Mouse (Mus musculus) forebrain, embryonic 14.5 days (tissue): ENCODE measurements at regions not wholly inside any gene's neighbourhood (a gene's known extent, or its start where the extent isn't known, plus 50 kb on each side); places are given as distances from the start of the nearest gene placed in this dataset.

ENCODE experiments used
- ATAC-seq: fragments of 200-750 bp; cut with Nextera tagmentation; 2 replicates; pipeline ENCODE4 v1.8.0; 2017; ENCODE audit warnings: mild to moderate bottlenecking, moderate library complexity
- DNase-seq: peaks from one replicate; pipeline ENCODE4 v3.0.0-alpha.2; 2015; ENCODE audit warnings: low spot score
- H3K27ac ChIP-seq: fragments of 300-500 bp; sonication (generic); 2 replicates; pipeline ENCODE4 v1.5.1; 2014; ENCODE audit warnings: low read depth, mild to moderate bottlenecking, control low read depth, low read length, moderate library complexity
- H3K27me3 ChIP-seq: fragments of 300-500 bp; sonication (generic); replicated peaks from 2 replicates; pipeline ENCODE4 v1.6.1; 2014; ENCODE audit warnings: low read length, control low read depth, mixed read lengths; ENCODE audit not compliant: control insufficient read depth, insufficient read depth
- H3K36me3 ChIP-seq: fragments of 300-500 bp; sonication (generic); 2 replicates; pipeline ENCODE4 v1.6.1; 2014; ENCODE audit warnings: low read length, control low read depth; ENCODE audit not compliant: control insufficient read depth, insufficient read depth
- H3K4me1 ChIP-seq: fragments of 300-500 bp; sonication (generic); 2 replicates; pipeline ENCODE4 v1.6.1; 2014; ENCODE audit warnings: antibody characterized with exemption, low read length, control low read depth; ENCODE audit not compliant: control insufficient read depth, insufficient read depth
- H3K4me2 ChIP-seq: fragments of 300-500 bp; sonication (generic); 2 replicates; pipeline ENCODE4 v1.6.1; 2014; ENCODE audit warnings: mild to moderate bottlenecking, control low read depth, low read length
- H3K4me3 ChIP-seq: fragments of 300-500 bp; sonication (generic); 2 replicates; pipeline ENCODE4 v1.5.1; 2014; ENCODE audit warnings: low read depth, low read length, control low read depth
- H3K9ac ChIP-seq: fragments of 300-500 bp; sonication (generic); 2 replicates; pipeline ENCODE4 v1.6.1; 2014; ENCODE audit warnings: mild to moderate bottlenecking, low read length, control low read depth, moderate library complexity
- H3K9me3 ChIP-seq: fragments of 300-500 bp; sonication (generic); replicated peaks from 2 replicates; pipeline ENCODE4 v1.6.1; 2016; ENCODE audit warnings: low read length, control low read depth, mixed read lengths; ENCODE audit not compliant: control insufficient read depth
- WGBS: fragments of 180-500 bp; shearing (Covaris S2); extraction: QIAGEN DNeasy Blood & Tissue Kit; methylation state at CpG from one replicate; pipeline ENCODE4 v1.1.7; 2014; 5-methylcytosine and 5-hydroxymethylcytosine counted together

- H3K36me3 ChIP-seq: no peaks in the 10 kb centered on the region
- H3K4me2 ChIP-seq: no peak overlapping the region
- ATAC-seq: no peak
- WGBS: 92% methylated on average over 6 of the region's 6 CpGs
- H3K4me1 ChIP-seq: no peaks in the 10 kb centered on the region
- no peak overlapping the region for H3K4me3 ChIP-seq
- no peaks in the 10 kb centered on the region for H3K27me3 ChIP-seq
- H3K9me3 ChIP-seq: no peaks in the 10 kb centered on the region
- no peak overlapping the region for H3K9ac ChIP-seq
- no peak overlapping the region for H3K27ac ChIP-seq
- DNase-seq: no peak
These were observed 232.3 kb upstream of the Gm5148 start for GRCm38 (mm10) chr3:37956543-37956942.

- WGBS: 65% methylated on average over 3 of the region's 3 CpGs
- no peak overlapping the region for H3K9ac ChIP-seq
- H3K4me2 ChIP-seq: no peak overlapping the region
- ATAC-seq: no peak
- H3K27ac ChIP-seq: no peak overlapping the region
- H3K36me3 ChIP-seq: no peaks in the 10 kb centered on the region
- no peak for DNase-seq
- no peaks in the 10 kb centered on the region for H3K4me1 ChIP-seq
- H3K27me3 ChIP-seq: no peaks in the 10 kb centered on the region
- H3K4me3 ChIP-seq: no peak overlapping the region
- H3K9me3 ChIP-seq: no peaks in the 10 kb centered on the region
These were observed 228.6 kb upstream of the Gm5148 start for GRCm38 (mm10) chr3:37952891-37953290.

- no peak overlapping the region for H3K4me2 ChIP-seq
- no peaks in the 10 kb centered on the region for H3K9me3 ChIP-seq
- no peak overlapping the region for H3K9ac ChIP-seq
- H3K4me3 ChIP-seq: no peak overlapping the region
- ATAC-seq (no peak), DNase-seq (no peak)
- no peaks in the 10 kb centered on the region for H3K27me3 ChIP-seq
- no peak overlapping the region for H3K27ac ChIP-seq
- no peaks in the 10 kb centered on the region for H3K4me1 ChIP-seq
- no peaks in the 10 kb centered on the region for H3K36me3 ChIP-seq
These were observed 228.0 kb upstream of the Gm5148 start for GRCm38 (mm10) chr3:37952251-37952650.

- Histone ChIP-seq H3K9me3 (no peaks in the 10 kb centered on the region), H3K9ac (no peak overlapping the region), H3K36me3 (no peaks in the 10 kb centered on the region), H3K27ac (no peak overlapping the region), H3K4me3 (no peak overlapping the region), H3K27me3 (no peaks in the 10 kb centered on the region), H3K4me1 (no peaks in the 10 kb centered on the region), H3K4me2 (no peak overlapping the region)
- ATAC-seq (no peak), DNase-seq (no peak)
These were observed 219.4 kb upstream of the Gm5148 start for GRCm38 (mm10) chr3:37943661-37944060.

GRCm38 (mm10) chr3:37940016-37940415 lies 215.7 kb upstream of the Gm5148 start:
- Histone ChIP-seq H3K9ac (no peak overlapping the region), H3K4me1 (no peaks in the 10 kb centered on the region), H3K4me2 (no peak overlapping the region), H3K27ac (no peak overlapping the region), H3K36me3 (no peaks in the 10 kb centered on the region), H3K4me3 (no peak overlapping the region), H3K27me3 (no peaks in the 10 kb centered on the region), H3K9me3 (no peaks in the 10 kb centered on the region)
- DNase-seq (no peak), ATAC-seq (no peak)
- WGBS: 81% methylated on average over 3 of the region's 3 CpGs

GRCm38 (mm10) chr3:37938870-37939269 lies 214.6 kb upstream of the Gm5148 start:
- 97% methylated on average over 11 of the region's 11 CpGs for WGBS
- H3K9ac ChIP-seq: no peak overlapping the region
- no peaks in the 10 kb centered on the region for H3K9me3 ChIP-seq
- H3K27ac ChIP-seq: no peak overlapping the region
- ATAC-seq (no peak), DNase-seq (no peak)
- no peaks in the 10 kb centered on the region for H3K27me3 ChIP-seq
- no peaks in the 10 kb centered on the region for H3K36me3 ChIP-seq
- no peak overlapping the region for H3K4me2 ChIP-seq
- H3K4me1 ChIP-seq: no peaks in the 10 kb centered on the region
- no peak overlapping the region for H3K4me3 ChIP-seq

GRCm38 (mm10) chr3:37938284-37938596 lies 213.9 kb upstream of the Gm5148 start:
- Histone ChIP-seq H3K27me3 (no peaks in the 10 kb centered on the region), H3K36me3 (no peaks in the 10 kb centered on the region), H3K9ac (no peak overlapping the region), H3K4me1 (no peaks in the 10 kb centered on the region), H3K4me2 (no peak overlapping the region), H3K9me3 (no peaks in the 10 kb centered on the region), H3K4me3 (no peak overlapping the region), H3K27ac (no peak overlapping the region)
- no peak for ATAC-seq
- 28% methylated on average over 3 of the region's 3 CpGs for WGBS
- DNase-seq: peak; percentile 28

GRCm38 (mm10) chr3:37937381-37938283 lies 213.3 kb upstream of the Gm5148 start:
- no peak overlapping the region for H3K4me2 ChIP-seq
- ATAC-seq (no peak), DNase-seq (no peak)
- H3K4me1 ChIP-seq: no peaks in the 10 kb centered on the region
- no peak overlapping the region for H3K27ac ChIP-seq
- H3K36me3 ChIP-seq: no peaks in the 10 kb centered on the region
- H3K27me3 ChIP-seq: no peaks in the 10 kb centered on the region
- H3K4me3 ChIP-seq: no peak overlapping the region
- no peaks in the 10 kb centered on the region for H3K9me3 ChIP-seq
- no peak overlapping the region for H3K9ac ChIP-seq
- WGBS: 53% methylated on average over 11 of the region's 11 CpGs

GRCm38 (mm10) chr3:37936251-37936931 lies 212.1 kb upstream of the Gm5148 start:
- H3K9me3 ChIP-seq: no peaks in the 10 kb centered on the region
- 86% methylated on average over 12 of the region's 12 CpGs for WGBS
- no peak overlapping the region for H3K9ac ChIP-seq
- H3K27ac ChIP-seq: no peak overlapping the region
- no peak for ATAC-seq
- DNase-seq: no peak
- H3K4me3 ChIP-seq: no peak overlapping the region
- H3K4me1 ChIP-seq: no peaks in the 10 kb centered on the region
- H3K27me3 ChIP-seq: no peaks in the 10 kb centered on the region
- no peaks in the 10 kb centered on the region for H3K36me3 ChIP-seq
- H3K4me2 ChIP-seq: no peak overlapping the region
